Mouse (Mus musculus) MEL (cell line): ENCODE data around the gene Cd70. TPM values are rescaled to one million over a fixed set of nuclear protein-coding genes. Genes with fewer than 3 reads are reported as not detected.

Source experiments
- DNase-seq: peaks from one replicate; pipeline ENCODE4 v3.0.0; 2011; ENCODE audit warnings: low read depth, low spot score
- H3K27ac ChIP-seq: 2 replicates; pipeline ENCODE4 v1.5.1; 2012; ENCODE audit warnings: low read depth, mild to moderate bottlenecking, control low read depth, low read length, moderate library complexity; ENCODE audit not compliant: control insufficient read depth
- H3K27me3 ChIP-seq, 2 experiments: fragments of 150-350 bp in 1 of 2; sonication (generic) in 1 of 2; 2 replicates each; pipeline ENCODE4 v1.6.1; 2012; ENCODE audit warnings: low read length in 2 of 2, mild to moderate bottlenecking in 2 of 2, improper control_type of control experiment in 1 of 2, moderate library complexity in 1 of 2; ENCODE audit not compliant: insufficient read depth in 2 of 2, control insufficient read depth in 1 of 2
- H3K36me3 ChIP-seq, 2 experiments: 2 replicates each; pipeline ENCODE4 v1.6.1; 2012 to 2014; ENCODE audit warnings: low read length in 2 of 2, improper control_type of control experiment in 1 of 2, inconsistent platforms in 1 of 2, mild to moderate bottlenecking in 1 of 2; ENCODE audit not compliant: insufficient read depth in 2 of 2, control insufficient read depth in 1 of 2
- H3K4me1 ChIP-seq, 2 experiments: fragments of 150-350 bp in 1 of 2; sonication (generic) in 1 of 2; 2 replicates each; pipeline ENCODE4 v1.6.1; 2012; ENCODE audit warnings: low read length in 2 of 2, improper control_type of control experiment in 1 of 2, mild to moderate bottlenecking in 1 of 2; ENCODE audit not compliant: insufficient read depth in 2 of 2, control insufficient read depth in 1 of 2
- H3K4me3 ChIP-seq, 2 experiments: fragments of 150-350 bp in 1 of 2; sonication (generic) in 1 of 2; 2 replicates each; pipeline ENCODE4 v1.5.1; 2012; ENCODE audit warnings: low read depth in 2 of 2, low read length in 2 of 2, mild to moderate bottlenecking in 2 of 2, moderate library complexity in 2 of 2, control low read depth in 1 of 2, improper control_type of control experiment in 1 of 2; ENCODE audit not compliant: control insufficient read depth in 1 of 2, insufficient read depth in 1 of 2
- H3K79me2 ChIP-seq: 2 replicates; pipeline ENCODE4 v1.6.1; 2012; ENCODE audit warnings: mild to moderate bottlenecking, low read length, moderate library complexity; ENCODE audit not compliant: control insufficient read depth, poor library complexity, insufficient read depth
- H3K9ac ChIP-seq: 2 replicates; pipeline ENCODE4 v1.6.1; 2012; ENCODE audit warnings: low read depth, mild to moderate bottlenecking, control low read depth, low read length, moderate library complexity; ENCODE audit not compliant: control insufficient read depth, poor library complexity, severe bottlenecking
- H3K9me3 ChIP-seq: fragments of 150-350 bp; sonication (generic); replicated peaks from 2 replicates; pipeline ENCODE4 v1.6.1; 2012; ENCODE audit warnings: mild to moderate bottlenecking, low read length, improper control_type of control experiment, moderate library complexity; ENCODE audit not compliant: insufficient read depth
- BHLHE40 ChIP-seq: IDR thresholded peaks from 2 replicates; pipeline ENCODE4 v1.6.1; 2012; ENCODE audit warnings: low read depth, mild to moderate bottlenecking, inconsistent platforms, low read length, improper control_type of control experiment, borderline replicate concordance
- CHD1 ChIP-seq: IDR thresholded peaks from 2 replicates; pipeline ENCODE4 v1.6.1; 2012; ENCODE audit warnings: low read depth, mild to moderate bottlenecking, inconsistent platforms, low read length, improper control_type of control experiment
- CHD2 ChIP-seq: IDR thresholded peaks from 2 replicates; pipeline ENCODE4 v1.6.1; 2011; ENCODE audit warnings: low read length, improper control_type of control experiment
- E2F4 ChIP-seq: IDR thresholded peaks from 2 replicates; pipeline ENCODE4 v1.6.1; 2011; ENCODE audit warnings: low read depth, low read length, improper control_type of control experiment, borderline replicate concordance
- GABPA ChIP-seq: IDR thresholded peaks from 2 replicates; pipeline ENCODE4 v1.6.1; 2012; ENCODE audit warnings: low read depth, mild to moderate bottlenecking, inconsistent platforms, low read length, improper control_type of control experiment, moderate library complexity
- HCFC1 ChIP-seq: IDR thresholded peaks from 2 replicates; pipeline ENCODE4 v1.6.1; 2012; ENCODE audit warnings: low read depth, mild to moderate bottlenecking, inconsistent platforms, low read length, improper control_type of control experiment, moderate library complexity
- KAT2A ChIP-seq: conservative IDR thresholded peaks from 2 replicates; pipeline ENCODE4 v1.6.1; 2012; ENCODE audit warnings: low read depth, low read length, improper control_type of control experiment, inconsistent platforms
- MAFK ChIP-seq: IDR thresholded peaks from 2 replicates; pipeline ENCODE4 v1.6.1; 2011; ENCODE audit warnings: low read depth, mild to moderate bottlenecking, low read length, improper control_type of control experiment, borderline replicate concordance
- MAX ChIP-seq: IDR thresholded peaks from 2 replicates; pipeline ENCODE4 v1.6.1; 2011; ENCODE audit warnings: low read length, improper control_type of control experiment
- MEF2A ChIP-seq: IDR thresholded peaks from 2 replicates; pipeline ENCODE4 v1.6.1; 2014; ENCODE audit warnings: low read depth, mild to moderate bottlenecking, inconsistent platforms, low read length, improper control_type of control experiment; ENCODE audit not compliant: poor library complexity, insufficient replicate concordance, severe bottlenecking; ENCODE audit errors: extremely low read depth
- MXI1 ChIP-seq: IDR thresholded peaks from 2 replicates; pipeline ENCODE4 v1.6.1; 2011; ENCODE audit warnings: mild to moderate bottlenecking, low read depth, low read length, improper control_type of control experiment
- MYB ChIP-seq: IDR thresholded peaks from 2 replicates; pipeline ENCODE4 v1.6.1; 2011; ENCODE audit warnings: mild to moderate bottlenecking, low read depth, low read length, improper control_type of control experiment
- NRF1 ChIP-seq: IDR thresholded peaks from 2 replicates; pipeline ENCODE4 v1.6.1; 2014; ENCODE audit warnings: low read depth, mild to moderate bottlenecking, inconsistent platforms, low read length, improper control_type of control experiment, moderate library complexity; ENCODE audit not compliant: poor library complexity, insufficient read depth, severe bottlenecking
- POLR2A ChIP-seq, 2 experiments: IDR thresholded peaks; 2 replicates each; pipeline ENCODE4 v1.6.1; 2011 to 2012; ENCODE audit warnings: low read length in 2 of 2, mild to moderate bottlenecking in 2 of 2, control low read depth in 1 of 2, improper control_type of control experiment in 1 of 2, low read depth in 1 of 2, moderate library complexity in 1 of 2; ENCODE audit not compliant: control insufficient read depth in 1 of 2, insufficient read depth in 1 of 2, poor library complexity in 1 of 2
- POLR2AphosphoS2 ChIP-seq: IDR thresholded peaks from 2 replicates; pipeline ENCODE4 v1.6.1; 2011; ENCODE audit warnings: low read length, improper control_type of control experiment
- RCOR1 ChIP-seq: IDR thresholded peaks from 2 replicates; pipeline ENCODE4 v1.6.1; 2012; ENCODE audit warnings: low read depth, mild to moderate bottlenecking, inconsistent platforms, low read length, improper control_type of control experiment
- SMC3 ChIP-seq: IDR thresholded peaks from 2 replicates; pipeline ENCODE4 v1.6.1; 2011; ENCODE audit warnings: low read depth, low read length, improper control_type of control experiment
- TAL1 ChIP-seq: IDR thresholded peaks from 2 replicates; pipeline ENCODE4 v1.6.1; 2012; ENCODE audit warnings: mild to moderate bottlenecking, inconsistent platforms, low read length, moderate library complexity, mixed read lengths
- TCF12 ChIP-seq: IDR thresholded peaks from 2 replicates; pipeline ENCODE4 v1.6.1; 2014; ENCODE audit warnings: low read depth, mild to moderate bottlenecking, inconsistent platforms, low read length, improper control_type of control experiment, moderate library complexity
- UBTF ChIP-seq: IDR thresholded peaks from 2 replicates; pipeline ENCODE4 v1.6.1; 2012; ENCODE audit warnings: low read depth, mild to moderate bottlenecking, inconsistent platforms, low read length, improper control_type of control experiment, moderate library complexity, borderline replicate concordance; ENCODE audit not compliant: insufficient read depth
- ZKSCAN1 ChIP-seq: IDR thresholded peaks from 2 replicates; pipeline ENCODE4 v1.6.1; 2012; ENCODE audit warnings: low read depth, mild to moderate bottlenecking, inconsistent platforms, low read length, improper control_type of control experiment, moderate library complexity
- ZMIZ1 ChIP-seq: IDR thresholded peaks from 2 replicates; pipeline ENCODE4 v1.6.1; 2012; ENCODE audit warnings: low read depth, mild to moderate bottlenecking, inconsistent platforms, low read length, improper control_type of control experiment, moderate library complexity
- polyA plus RNA-seq, 2 experiments: library from polyadenylated mRNA; stranded (reverse) in 1 of 2; unstranded in 1 of 2; fragments of >175 nt in 1 of 2; fragments of >200 nt in 1 of 2; gene quantifications; 2 replicates each; pipeline versions ENCODE4 v1.2.1 to v1.2.4; 2012; ENCODE audit warnings: low replicate concordance in 2 of 2, low read depth in 1 of 2; ENCODE audit not compliant: insufficient read length in 2 of 2, insufficient read depth in 1 of 2, missing spikeins in 1 of 2
- total RNA-seq: library from RNA; depleted of rRNA; stranded (reverse); fragments of 300-350 nt; gene quantifications from 2 replicates; pipeline ENCODE4 v1.2.3, GENCODE M21; 2012

The Cd70 gene
- total and polyA plus RNA-seq, 3 experiments, result not detected

DNA sequence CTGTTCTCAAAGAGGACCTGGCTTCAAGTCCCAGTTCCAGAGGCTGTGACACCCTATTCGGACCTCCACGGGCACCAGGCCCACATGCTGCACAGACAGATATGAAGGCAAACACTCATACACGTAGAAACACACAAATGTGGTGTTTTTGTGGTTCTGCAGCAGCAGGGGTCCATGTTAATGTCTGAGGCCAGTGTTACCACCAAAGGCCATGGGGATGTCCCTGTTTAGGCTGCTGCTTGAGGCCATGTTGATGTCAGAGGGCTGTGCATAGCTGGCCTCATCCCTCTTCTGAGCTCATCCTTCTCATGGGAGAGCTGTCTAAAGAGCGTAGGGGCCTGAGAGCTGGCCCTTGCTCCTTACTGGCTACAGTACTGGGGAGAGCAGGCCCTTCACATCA is 10.9 kb downstream of the Cd70 start:
- H3K79me2 ChIP-seq, result no peaks in the 10 kb centered on the region
- peaks cover 0 to 15% of the 10 kb centered on the region in 2 experiments; a peak in 2 of 4 replicates for H3K36me3 ChIP-seq
- no peak overlapping the region for H3K4me3 ChIP-seq
- H3K27me3 ChIP-seq, result no peaks in the 10 kb centered on the region
- H3K9ac ChIP-seq, result no peak overlapping the region
- H3K4me1 ChIP-seq, result peaks cover 5 to 30% of the 10 kb centered on the region in 2 experiments
- TF ChIP-seq GABPA, result no peak
- TF ChIP-seq TCF12, result no peak
- no peak for TF ChIP-seq KAT2A
- TF ChIP-seq ZKSCAN1, result no peak
- TF ChIP-seq UBTF, result no peak
- no peak for TF ChIP-seq MXI1
- TF ChIP-seq HCFC1, result no peak
- TF ChIP-seq TAL1, result no peak
- TF ChIP-seq MYB, result no peak
- no peak for TF ChIP-seq MEF2A
- no peak for TF ChIP-seq NRF1
- no peak for TF ChIP-seq ZMIZ1
- no peak for TF ChIP-seq MAFK
- TF ChIP-seq SMC3, result no peak
- TF ChIP-seq CHD2, result no peak
- TF ChIP-seq RCOR1, result no peak
- no peak for TF ChIP-seq BHLHE40
- no peak for TF ChIP-seq POLR2AphosphoS2
- no peak for TF ChIP-seq CHD1
- no peaks in the 10 kb centered on the region for H3K9me3 ChIP-seq
- no peak overlapping the region for H3K27ac ChIP-seq
- DNase-seq, result no peak

DNA sequence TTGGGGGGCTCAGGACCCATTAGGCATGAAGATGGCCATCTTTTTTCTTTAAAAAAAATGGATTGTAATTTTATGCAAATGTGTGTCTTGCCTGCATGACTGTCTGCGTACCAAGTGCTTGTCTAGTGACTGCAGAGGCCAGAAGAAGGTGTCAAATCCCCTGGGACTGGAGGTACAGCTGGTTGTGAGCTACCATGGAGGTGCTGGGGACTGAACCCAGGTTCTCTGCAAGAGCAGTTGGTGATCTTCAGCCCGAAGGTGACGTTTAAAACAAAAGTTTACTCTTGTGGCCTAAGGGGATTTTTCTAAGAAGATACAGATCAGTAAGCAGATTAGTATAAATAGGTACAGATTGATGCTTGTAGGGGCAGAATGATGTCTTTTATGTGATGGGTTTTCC is 13.9 kb downstream of the Cd70 start:
- Histone ChIP-seq H3K4me3 (no peak overlapping the region), H3K4me1 (peaks cover 22 to 48% of the 10 kb centered on the region in 2 experiments), H3K9ac (no peak overlapping the region), H3K27me3 (no peaks in the 10 kb centered on the region), H3K79me2 (no peaks in the 10 kb centered on the region), H3K36me3 (peaks cover 0 to 36% of the 10 kb centered on the region in 2 experiments; a peak in 2 of 4 replicates), H3K9me3 (no peaks in the 10 kb centered on the region), H3K27ac (no peak overlapping the region)
- DNase-seq, result no peak
- TF ChIP-seq NRF1 (no peak), MAX (no peak), POLR2A (IDR thresholded peaks at IDR 0.05; ENCODE audit: control insufficient read depth in 1 of 2, insufficient read depth in 1 of 2, low read depth in 1 of 2, low read length in 2 of 2, poor library complexity in 1 of 2) (no peak), E2F4 (no peak)
